Mouse (Mus musculus) neural tube, embryonic 11.5 days (tissue): Measurements from ENCODE around the gene Fam114a1. TPM values are rescaled to one million over a fixed set of nuclear protein-coding genes. Genes with fewer than 3 reads are reported as not detected.

ENCODE experiments used
- ATAC-seq: fragments of 200-750 bp; cut with Nextera tagmentation; 2 replicates; pipeline ENCODE4 v1.8.0; 2017; ENCODE audit warnings: moderate number of reproducible peaks, mild to moderate bottlenecking, moderate TSS enrichment, moderate library complexity; ENCODE audit not compliant: insufficient read depth, low FRiP score, low TSS enrichment
- DNase-seq: peaks from one replicate; pipeline ENCODE4 v3.0.0-alpha.2; 2015; ENCODE audit warnings: low spot score
- H3K27ac ChIP-seq: fragments of 300-500 bp; sonication (generic); 2 replicates; pipeline ENCODE4 v1.5.1; 2014; ENCODE audit warnings: low read depth, mild to moderate bottlenecking, low read length
- H3K27me3 ChIP-seq: fragments of 300-500 bp; sonication (generic); 2 replicates; pipeline ENCODE4 v1.6.1; 2014; ENCODE audit warnings: mild to moderate bottlenecking, low read length, mixed read lengths; ENCODE audit not compliant: control insufficient read depth, insufficient read depth
- H3K36me3 ChIP-seq: fragments of 300-500 bp; sonication (generic); 2 replicates; pipeline ENCODE4 v1.6.1; 2014; ENCODE audit warnings: mild to moderate bottlenecking, low read length, moderate library complexity, mixed read lengths; ENCODE audit not compliant: control insufficient read depth, insufficient read depth
- H3K4me1 ChIP-seq: fragments of 300-500 bp; sonication (generic); 2 replicates; pipeline ENCODE4 v1.6.1; 2014; ENCODE audit warnings: low read length, mixed read lengths; ENCODE audit not compliant: control insufficient read depth, insufficient read depth
- H3K4me2 ChIP-seq: fragments of 300-500 bp; sonication (generic); 2 replicates; pipeline ENCODE4 v1.6.1; 2014; ENCODE audit warnings: low read depth, mild to moderate bottlenecking, moderate library complexity
- H3K4me3 ChIP-seq: fragments of 300-500 bp; sonication (generic); 2 replicates; pipeline ENCODE4 v1.5.1; 2014; ENCODE audit warnings: low read depth, low read length
- H3K9ac ChIP-seq: fragments of 300-500 bp; sonication (generic); 2 replicates; pipeline ENCODE4 v1.6.1; 2014; ENCODE audit warnings: mild to moderate bottlenecking, low read length
- H3K9me3 ChIP-seq: fragments of 300-500 bp; sonication (generic); 2 replicates; pipeline ENCODE4 v1.6.1; 2016; ENCODE audit warnings: low read length; ENCODE audit not compliant: control insufficient read depth
- WGBS: fragments of 180-500 bp; shearing (Covaris S2); extraction: QIAGEN DNeasy Blood & Tissue Kit; methylation state at CpG from one replicate; pipeline ENCODE4 v1.1.7; 2014; 5-methylcytosine and 5-hydroxymethylcytosine counted together
- polyA plus RNA-seq: library from polyadenylated mRNA; unstranded; fragments of >200 nt; fragmentation: Nextera tagmentation; extraction: Ambion mirVana; gene quantifications from 2 replicates; pipeline ENCODE4 v1.2.1, GENCODE M21; 2014

The Fam114a1 gene
- polyA plus RNA-seq, result 13.6 and 16.7 TPM in 2 replicates

DNA sequence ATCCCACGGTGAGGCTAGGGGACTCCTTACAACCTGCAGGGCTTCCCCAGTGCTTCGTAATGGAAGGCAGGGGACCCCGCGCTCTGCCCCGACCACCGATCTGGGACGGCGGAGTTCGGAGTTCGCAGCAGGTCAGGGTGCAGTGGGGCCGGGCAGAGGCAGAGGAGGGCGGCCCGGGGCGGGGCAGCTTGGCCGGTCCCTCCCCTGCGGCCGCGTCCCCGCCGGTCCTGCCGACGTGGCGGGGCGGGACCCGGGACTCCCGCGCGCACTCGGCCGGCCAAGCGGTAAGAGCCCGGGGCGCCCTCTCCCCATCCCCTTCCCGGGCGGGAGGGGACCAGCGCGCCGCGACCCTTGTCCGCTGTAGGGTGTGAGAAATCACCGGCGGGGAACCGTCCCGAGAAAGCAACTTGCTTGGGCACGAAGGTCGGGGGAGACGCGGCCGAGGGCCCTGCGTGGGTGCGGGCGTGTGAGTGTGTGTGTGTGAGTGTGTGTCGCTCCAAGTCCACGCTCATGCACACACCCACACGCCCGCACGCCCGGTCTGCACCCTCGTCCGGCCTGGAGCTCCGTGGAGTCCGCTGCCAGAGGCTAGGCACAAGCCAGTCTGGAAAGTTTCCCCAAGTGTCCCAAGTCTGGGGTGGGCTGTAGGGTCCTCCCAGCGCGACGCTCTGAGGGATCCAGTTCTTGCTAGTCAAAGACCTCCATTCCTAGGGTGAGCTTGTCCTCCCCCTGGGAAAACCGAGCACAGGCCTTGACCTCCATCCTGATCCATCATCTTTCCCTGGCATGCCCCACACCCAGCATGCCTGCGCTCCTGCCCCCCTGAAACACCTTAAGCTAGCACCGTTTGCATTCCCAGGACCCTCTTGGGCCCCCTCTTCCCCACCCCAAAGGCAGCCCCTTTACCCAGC lies at the start of gene Fam114a1:
TSS of gene Fam114a1 (plus strand) at position 211 of the 911 bp plus-strand sequence.
- H3K36me3 ChIP-seq, result no peaks in the 10 kb centered on the region
- DNase-seq (peak; percentile 67), ATAC-seq (peak; percentile 59)
- peak within 1 kb of the TSS; percentile 77 for H3K9ac ChIP-seq
- WGBS, result 2% methylated on average over 61 of the region's 68 CpGs
- peak within 1 kb of the TSS; percentile 89 for H3K4me2 ChIP-seq
- H3K4me3 ChIP-seq, result peak within 1 kb of the TSS; percentile 62
- 0 out of 2 replicates have a peak, but pooled peaks cover 2% of the 10 kb centered on the region for H3K27me3 ChIP-seq
- no peaks in the 10 kb centered on the region for H3K9me3 ChIP-seq
- H3K27ac ChIP-seq, result no peak within 1 kb of the TSS
- H3K4me1 ChIP-seq, result no peaks in the 10 kb centered on the region; the same call in none of the 2 replicates

DNA sequence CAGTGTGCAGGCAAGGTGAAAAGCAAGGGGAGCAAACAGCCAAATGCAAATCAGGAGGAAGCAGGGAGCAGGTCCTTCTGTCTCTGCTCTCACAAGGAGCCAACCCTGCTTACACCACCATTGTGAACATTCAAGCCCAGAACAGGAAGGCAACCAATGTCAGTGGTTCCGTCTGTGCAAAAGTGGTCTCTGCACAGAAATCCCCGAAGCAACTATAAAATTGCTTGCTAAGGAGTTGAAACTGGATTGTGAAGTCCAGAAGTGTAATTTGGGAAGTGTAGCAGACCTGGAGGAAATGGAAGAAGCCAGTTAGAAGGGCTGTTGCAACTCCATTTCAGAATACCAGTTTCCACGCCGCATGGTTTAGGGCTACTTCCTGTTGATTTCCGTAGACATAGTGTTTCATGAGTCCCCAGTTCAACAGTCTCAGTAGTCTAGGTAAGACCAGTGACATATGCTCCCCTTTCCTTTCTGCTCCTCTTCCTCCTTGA lies 46.9 kb upstream of the Fam114a1 start:
- no peak overlapping the region for H3K9ac ChIP-seq
- H3K36me3 ChIP-seq, result no peaks in the 10 kb centered on the region
- no peak overlapping the region for H3K4me2 ChIP-seq
- WGBS, result 88% methylated on average over 5 of the region's 5 CpGs
- no peak for ATAC-seq
- no peak for DNase-seq
- H3K4me3 ChIP-seq, result no peak overlapping the region
- no peaks in the 10 kb centered on the region for H3K4me1 ChIP-seq
- no peak overlapping the region for H3K27ac ChIP-seq
- no peaks in the 10 kb centered on the region for H3K27me3 ChIP-seq
- H3K9me3 ChIP-seq, result no peaks in the 10 kb centered on the region

DNA sequence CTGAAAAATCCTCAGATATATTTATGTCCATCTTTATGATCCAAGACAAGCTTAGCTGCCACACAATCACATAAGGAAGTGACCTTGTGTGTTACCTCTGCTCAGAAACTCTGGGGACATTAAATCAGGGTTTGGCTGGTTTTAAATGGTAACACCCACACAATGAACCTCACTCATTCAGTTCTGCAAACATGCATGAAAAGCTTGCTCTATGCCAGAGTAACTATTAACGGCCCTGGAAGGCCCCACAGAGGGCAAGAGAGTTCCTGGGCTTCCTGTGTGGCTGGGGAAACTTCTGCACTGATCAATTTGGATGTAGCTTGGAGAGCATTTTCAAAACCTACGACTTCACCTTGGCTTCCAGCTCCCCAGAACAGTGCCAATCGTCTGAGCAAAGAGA lies 37.7 kb upstream of the Fam114a1 start:
- WGBS, result 63% methylated on average over 3 of the region's 3 CpGs
- Histone ChIP-seq H3K4me3 (no peak overlapping the region), H3K27me3 (no peaks in the 10 kb centered on the region), H3K4me1 (no peaks in the 10 kb centered on the region), H3K27ac (no peak overlapping the region), H3K4me2 (no peak overlapping the region), H3K9me3 (no peaks in the 10 kb centered on the region), H3K9ac (no peak overlapping the region), H3K36me3 (no peaks in the 10 kb centered on the region)
- ATAC-seq (no peak), DNase-seq (no peak)

DNA sequence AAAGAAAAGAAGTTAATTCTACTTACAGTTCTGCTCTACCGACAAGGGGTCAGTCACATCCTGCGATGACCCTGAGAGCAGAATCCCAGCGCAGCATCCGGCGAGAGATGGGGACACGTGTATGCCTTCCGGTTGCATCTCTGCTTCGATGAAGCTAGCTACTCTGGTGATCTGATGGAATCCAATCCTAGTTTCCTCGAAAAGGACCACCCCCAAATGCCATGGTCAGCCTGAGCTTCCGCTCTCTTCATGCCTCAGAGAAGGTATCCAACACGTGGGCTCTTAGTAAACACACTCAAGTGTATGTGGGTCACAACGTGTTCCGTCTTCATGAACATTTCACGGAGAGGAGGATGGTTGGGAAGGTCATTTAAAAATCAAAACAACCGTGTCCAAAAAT lies 37.1 kb upstream of the Fam114a1 start:
- Histone ChIP-seq H3K27ac (no peak overlapping the region), H3K27me3 (no peaks in the 10 kb centered on the region), H3K9me3 (no peaks in the 10 kb centered on the region), H3K4me3 (no peak overlapping the region), H3K4me1 (no peaks in the 10 kb centered on the region), H3K36me3 (no peaks in the 10 kb centered on the region), H3K9ac (no peak overlapping the region), H3K4me2 (no peak overlapping the region)
- ATAC-seq (no peak), DNase-seq (no peak)
- 88% methylated on average over 15 of the region's 15 CpGs for WGBS

DNA sequence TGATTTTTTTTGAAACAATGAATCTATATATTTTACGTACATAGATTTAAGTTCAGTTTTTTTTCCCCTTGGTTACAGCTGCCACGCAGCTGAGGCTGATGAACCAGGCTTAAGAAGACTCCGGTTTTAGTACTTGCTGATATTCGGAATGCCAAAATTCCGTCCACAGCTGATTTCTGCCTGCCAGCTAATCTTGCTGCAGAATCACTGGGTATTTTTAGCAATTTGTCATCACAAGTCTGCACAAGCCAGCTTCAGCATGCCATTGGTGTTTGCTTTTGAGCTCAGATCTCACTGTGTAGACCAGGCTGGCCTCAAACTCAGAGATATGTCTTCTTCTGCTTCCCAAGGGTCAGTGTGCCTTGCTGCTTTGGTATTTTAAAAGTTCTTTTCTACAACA lies 18.4 kb upstream of the Fam114a1 start:
- ATAC-seq, result no peak
- Histone ChIP-seq H3K27me3 (no peaks in the 10 kb centered on the region), H3K4me3 (no peak overlapping the region), H3K4me1 (no peaks in the 10 kb centered on the region), H3K9ac (no peak overlapping the region), H3K9me3 (no peaks in the 10 kb centered on the region), H3K27ac (no peak overlapping the region), H3K36me3 (no peaks in the 10 kb centered on the region), H3K4me2 (no peak overlapping the region)
- 88% methylated on average over 5 of the region's 5 CpGs for WGBS
- no peak for DNase-seq

DNA sequence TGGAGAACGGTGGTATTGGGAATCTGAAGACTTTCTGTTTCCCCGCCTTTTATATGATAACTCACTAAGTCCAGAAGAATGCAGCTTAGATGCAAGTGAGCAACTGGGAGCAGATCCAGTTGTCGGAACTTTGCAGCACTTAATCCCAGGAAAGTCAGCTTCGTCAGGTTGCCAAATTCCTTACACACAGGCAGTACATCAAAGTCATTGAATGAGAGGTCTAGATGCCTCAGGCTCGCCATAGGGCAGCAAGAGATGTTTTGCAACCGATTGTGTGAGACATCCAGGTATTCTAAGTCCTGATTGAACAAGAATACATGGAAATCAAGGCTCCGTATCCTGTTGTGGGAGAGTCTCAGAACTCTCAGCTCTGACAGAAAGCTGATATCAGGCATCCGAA lies 14.9 kb upstream of the Fam114a1 start:
- Histone ChIP-seq H3K4me2 (no peak overlapping the region), H3K27me3 (no peaks in the 10 kb centered on the region), H3K9ac (no peak overlapping the region), H3K36me3 (no peaks in the 10 kb centered on the region), H3K4me1 (no peaks in the 10 kb centered on the region), H3K9me3 (no peaks in the 10 kb centered on the region), H3K27ac (no peak overlapping the region), H3K4me3 (no peak overlapping the region)
- no peak for ATAC-seq
- 90% methylated on average over 8 of the region's 8 CpGs for WGBS
- no peak for DNase-seq

DNA sequence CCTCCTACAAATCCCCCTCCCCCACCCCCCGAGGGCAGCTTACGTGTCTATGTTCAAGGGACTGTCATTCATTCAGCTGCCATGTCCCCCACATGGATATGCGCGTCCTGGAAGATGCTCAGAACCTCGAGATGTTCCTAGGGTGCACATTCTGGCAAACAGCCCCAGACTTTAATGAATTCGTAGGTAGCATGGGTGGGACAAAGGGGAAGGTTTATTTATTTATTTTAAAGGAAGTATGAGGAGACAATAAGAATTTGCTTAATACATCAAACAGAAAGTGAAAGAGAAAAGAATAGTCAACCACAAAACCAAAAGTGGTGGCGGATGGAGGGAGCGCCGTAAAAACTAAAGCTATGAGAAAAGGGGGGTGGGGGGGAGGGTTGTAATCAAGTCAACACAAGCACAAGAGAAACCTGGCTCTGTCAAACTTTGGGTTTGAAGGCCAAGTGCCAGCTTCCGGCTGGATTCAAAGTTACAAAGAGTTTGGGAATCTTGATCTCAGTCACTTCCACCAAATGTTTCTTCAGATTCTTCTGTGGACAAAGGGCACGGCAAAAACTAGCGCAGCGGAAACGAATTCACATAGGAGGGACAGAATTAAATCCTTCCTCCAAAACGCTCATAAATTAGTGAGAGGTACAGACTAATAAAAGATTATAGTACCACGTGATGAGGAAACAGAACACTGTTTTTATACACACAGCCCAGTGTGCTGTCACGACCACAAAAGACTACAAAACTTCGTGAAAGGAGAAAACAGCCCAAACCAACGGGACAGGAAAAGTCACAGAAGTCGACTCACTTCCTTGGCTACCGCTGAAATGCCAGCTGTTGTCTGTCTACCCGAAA lies 10.7 kb upstream of the Fam114a1 start:
- Histone ChIP-seq H3K27me3 (no peaks in the 10 kb centered on the region), H3K4me2 (no peak overlapping the region), H3K4me1 (no peaks in the 10 kb centered on the region), H3K4me3 (no peak overlapping the region), H3K9ac (no peak overlapping the region), H3K9me3 (no peaks in the 10 kb centered on the region), H3K27ac (no peak overlapping the region), H3K36me3 (no peaks in the 10 kb centered on the region)
- DNase-seq, result no peak
- no peak for ATAC-seq
- WGBS, result 84% methylated on average over 22 of the region's 22 CpGs

DNA sequence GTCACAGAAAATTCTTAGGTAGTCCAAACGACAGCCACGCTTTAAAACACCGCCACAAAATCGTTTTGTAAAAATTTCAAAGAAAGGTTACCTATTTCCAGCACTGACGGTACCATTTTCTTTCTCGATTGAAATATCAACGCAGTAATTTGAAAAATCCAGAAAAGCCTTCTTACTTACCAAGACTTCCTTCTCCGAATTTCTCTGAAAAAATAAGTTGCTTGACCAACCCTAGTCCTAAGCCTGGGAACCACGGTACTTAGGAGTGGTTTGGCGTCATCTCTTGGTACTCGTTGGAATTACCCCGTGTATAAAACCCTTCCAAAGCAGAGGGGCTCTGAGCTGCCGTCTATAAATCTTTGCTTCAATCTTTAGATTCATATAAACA lies 10.0 kb upstream of the Fam114a1 start, which contains the start of gene Tlr6:
TSS of gene Tlr6 (minus strand) at position 255 of the 388 bp plus-strand sequence.
- Histone ChIP-seq H3K27me3 (no peaks in the 10 kb centered on the region), H3K4me2 (no peak within 1 kb of the TSS), H3K4me3 (no peak within 1 kb of the TSS), H3K9me3 (no peaks in the 10 kb centered on the region), H3K27ac (no peak within 1 kb of the TSS), H3K9ac (no peak within 1 kb of the TSS), H3K4me1 (no peaks in the 10 kb centered on the region), H3K36me3 (no peaks in the 10 kb centered on the region)
- DNase-seq, result no peak
- 83% methylated on average over 13 of the region's 13 CpGs for WGBS
- no peak for ATAC-seq
